Mouse (Mus musculus): ENCODE results near the gene Plekhm1. TPM values are rescaled to one million over a fixed set of nuclear protein-coding genes. Genes with fewer than 3 reads are reported as not detected.
"Not testable (repeated sequence)": the region's sequence is repeated elsewhere in the genome, so short reads cannot be mapped to it uniquely, and the experiment has no call there.

Plekhm1 gene
- polyA plus RNA-seq (2011; ENCODE audit: insufficient read length, low read depth, missing spikeins), result 8.3 and 9.0 TPM in 2 replicates

DNA sequence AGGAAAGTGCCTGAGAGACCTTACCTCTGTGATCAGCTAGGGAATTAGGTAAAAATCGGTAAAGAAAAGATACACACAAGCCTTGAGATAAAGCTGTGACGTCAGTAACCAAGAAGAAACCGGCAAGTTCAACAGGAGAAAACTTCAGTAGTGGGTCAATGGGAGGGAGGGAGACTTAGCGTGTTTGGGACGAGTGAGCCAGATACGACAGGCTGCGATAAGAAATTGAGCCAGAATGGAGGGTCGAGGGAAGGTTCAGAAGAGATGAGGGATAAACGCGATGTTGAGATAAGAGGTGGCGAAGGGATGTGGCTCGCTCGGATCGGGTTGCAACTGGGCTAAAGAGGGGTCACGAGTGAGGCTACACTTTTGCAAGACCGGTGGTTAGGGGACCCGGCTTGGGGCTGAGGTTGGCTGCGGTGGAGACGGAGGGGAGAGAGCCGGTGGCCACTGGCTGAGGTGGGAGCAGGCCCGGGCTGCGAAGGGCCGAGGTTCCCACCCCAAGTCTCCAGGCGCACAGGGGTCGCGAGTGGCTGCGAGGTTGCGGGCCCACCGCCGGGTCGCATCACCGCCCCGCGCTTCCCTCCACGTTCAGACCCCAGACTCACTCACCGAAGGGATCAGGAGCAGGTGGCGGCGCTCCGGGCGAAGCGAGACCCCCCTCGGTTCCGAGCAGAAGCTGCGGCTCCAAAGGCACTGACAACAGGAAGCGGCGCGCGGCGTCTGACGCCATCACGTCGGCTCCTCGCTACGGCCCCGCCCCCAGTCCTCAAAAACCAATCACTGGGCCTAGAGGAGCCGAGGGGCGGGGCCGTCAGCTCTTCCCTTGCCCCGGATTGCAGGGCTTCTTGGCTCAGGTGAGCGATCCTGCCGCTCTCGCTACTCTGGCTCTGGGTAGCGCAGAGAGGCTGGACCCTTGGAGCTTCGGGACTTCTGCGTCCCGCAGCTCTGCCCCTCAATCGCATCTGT is at the start of gene Plekhm1:
TSS of gene Plekhm1 (minus strand) at position 707 of the 969 bp plus-strand sequence.
- TF ChIP-seq POLR2A (IDR thresholded peaks at IDR 0.05; ENCODE audit: low read depth, low read length), result peak; percentile 72
- no peak for TF ChIP-seq CTCF (IDR thresholded peaks at IDR 0.05; ENCODE audit: borderline replicate concordance, insufficient read depth, low read length)
- Histone ChIP-seq H3K27ac (ENCODE audit: insufficient read depth, low read length) (no peak within 1 kb of the TSS), H3K4me3 (ENCODE audit: insufficient read depth, low read length) (peak within 1 kb of the TSS; percentile 95), H3K4me1 (ENCODE audit: control insufficient read depth, insufficient read depth, low read length) (peaks cover 2% of the 10 kb centered on the region; the same call in 1 of the 2 replicates)

DNA sequence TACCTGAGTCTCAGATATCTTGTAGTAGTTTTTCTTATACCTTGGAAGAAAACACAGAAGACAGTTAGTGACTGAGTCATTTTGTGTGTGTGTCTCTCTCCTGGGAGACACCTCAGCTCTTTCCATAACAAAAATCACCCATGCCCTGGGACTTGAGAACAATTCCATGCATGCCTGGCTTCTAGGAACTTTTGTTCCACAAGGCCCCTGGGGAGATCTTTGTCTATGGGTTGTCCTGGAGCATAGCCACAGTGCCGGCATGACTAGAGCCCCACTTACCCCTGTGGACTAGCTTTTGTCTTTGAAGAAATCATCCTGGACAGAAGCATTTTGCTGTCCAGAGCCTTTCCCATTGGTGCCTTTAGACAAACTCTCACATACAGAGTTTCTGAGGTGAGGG is 38.6 kb upstream of the Plekhm1 start:
- H3K27ac ChIP-seq (ENCODE audit: insufficient read depth, low read length); H3K4me1 ChIP-seq (ENCODE audit: control insufficient read depth, insufficient read depth, low read length); H3K4me3 ChIP-seq (ENCODE audit: insufficient read depth, low read length): not testable (repeated sequence)

DNA sequence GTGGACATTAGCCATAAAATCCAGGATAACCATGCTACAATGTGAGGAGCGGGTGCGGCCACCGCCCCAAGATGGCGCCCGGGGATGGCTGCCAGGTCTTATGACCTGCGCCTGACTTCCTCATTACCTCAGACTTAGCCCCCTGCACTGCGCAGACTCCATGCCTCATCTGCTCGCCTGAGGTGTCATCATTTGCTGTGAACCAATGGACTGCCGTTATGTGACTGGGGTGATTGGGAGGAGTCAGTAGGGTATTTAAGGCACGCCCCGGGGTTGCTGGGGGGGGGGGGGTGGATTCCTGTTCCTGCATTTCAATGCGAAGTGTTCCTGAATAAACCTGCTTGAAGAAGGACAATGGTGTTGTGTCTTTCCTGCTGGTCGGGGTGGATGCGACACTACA is 37.2 kb upstream of the Plekhm1 start:
- H3K4me1 ChIP-seq (ENCODE audit: control insufficient read depth, insufficient read depth, low read length); H3K4me3 ChIP-seq (ENCODE audit: insufficient read depth, low read length); H3K27ac ChIP-seq (ENCODE audit: insufficient read depth, low read length): not testable (repeated sequence)

DNA sequence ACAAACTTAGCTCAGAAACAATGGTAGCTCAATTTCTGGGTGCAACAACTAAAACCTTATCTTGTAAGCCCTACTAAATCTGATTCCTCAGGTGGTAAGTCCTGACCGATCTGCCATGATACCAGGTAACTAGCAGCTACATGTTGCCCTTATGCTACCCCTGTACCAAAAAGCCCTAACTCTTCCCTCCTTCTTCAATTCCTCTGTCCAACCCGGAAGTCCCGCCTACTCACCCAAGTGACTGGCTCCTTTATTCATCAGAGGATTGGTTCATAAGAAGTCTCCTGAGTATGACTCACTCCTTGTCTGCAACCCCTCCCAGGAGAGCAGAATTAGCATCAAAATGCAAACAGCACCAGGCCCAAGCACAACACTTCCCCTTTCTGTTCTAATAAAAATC is 31.2 kb upstream of the Plekhm1 start:
- Histone ChIP-seq H3K4me1 (ENCODE audit: control insufficient read depth, insufficient read depth, low read length) (no peaks in the 10 kb centered on the region), H3K4me3 (ENCODE audit: insufficient read depth, low read length) (no peak overlapping the region), H3K27ac (ENCODE audit: insufficient read depth, low read length) (no peak overlapping the region)
- TF ChIP-seq CTCF (IDR thresholded peaks at IDR 0.05; ENCODE audit: borderline replicate concordance, insufficient read depth, low read length), result no peak
- no peak for TF ChIP-seq POLR2A (IDR thresholded peaks at IDR 0.05; ENCODE audit: low read depth, low read length)

DNA sequence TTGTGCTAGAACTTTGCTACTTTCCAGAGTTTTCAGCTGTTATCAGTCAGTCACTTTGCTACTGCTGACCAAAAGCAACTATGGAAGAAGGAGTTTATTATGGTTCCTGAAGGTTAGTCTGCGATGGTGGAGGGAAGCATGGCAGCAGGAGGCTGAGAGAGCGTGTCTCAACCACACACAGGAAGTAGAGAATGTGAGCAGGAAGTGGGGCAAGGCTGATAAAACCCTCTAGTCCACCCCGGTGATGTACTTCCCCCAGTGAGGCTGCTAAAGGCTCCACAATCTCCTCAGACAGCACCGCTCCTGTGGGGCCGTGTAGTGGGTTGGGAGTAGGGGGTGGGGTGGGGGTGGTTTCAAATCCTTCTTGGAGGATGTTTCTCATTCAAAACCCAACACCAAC is 23.8 kb upstream of the Plekhm1 start:
- no peak for TF ChIP-seq POLR2A (IDR thresholded peaks at IDR 0.05; ENCODE audit: low read depth, low read length)
- no peak for TF ChIP-seq CTCF (IDR thresholded peaks at IDR 0.05; ENCODE audit: borderline replicate concordance, insufficient read depth, low read length)
- Histone ChIP-seq H3K27ac (ENCODE audit: insufficient read depth, low read length) (no peak overlapping the region), H3K4me3 (ENCODE audit: insufficient read depth, low read length) (no peak overlapping the region), H3K4me1 (ENCODE audit: control insufficient read depth, insufficient read depth, low read length) (no peaks in the 10 kb centered on the region)

DNA sequence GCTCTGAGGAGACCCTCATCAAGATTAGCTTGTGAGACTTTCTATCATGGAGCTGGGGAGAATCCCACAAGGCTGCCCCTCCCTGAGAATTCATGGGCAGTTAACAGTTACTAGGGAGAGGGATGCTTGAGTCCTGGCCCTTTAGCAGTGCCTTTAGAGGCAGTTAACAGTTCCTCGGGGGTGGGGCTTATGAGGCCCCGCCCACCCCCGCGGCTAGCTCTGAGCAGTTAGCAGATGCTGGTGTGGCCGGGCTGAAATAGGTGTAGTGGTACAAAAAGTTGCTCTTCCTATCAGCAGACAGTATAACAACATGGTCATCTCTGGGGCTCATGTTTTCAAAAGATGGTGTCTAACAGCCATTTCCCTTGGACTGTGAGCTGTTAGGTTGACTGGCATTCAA is 12.5 kb upstream of the Plekhm1 start:
- Histone ChIP-seq H3K4me1 (ENCODE audit: control insufficient read depth, insufficient read depth, low read length) (no peaks in the 10 kb centered on the region), H3K27ac (ENCODE audit: insufficient read depth, low read length) (no peak overlapping the region), H3K4me3 (ENCODE audit: insufficient read depth, low read length) (no peak overlapping the region)
- no peak for TF ChIP-seq CTCF (IDR thresholded peaks at IDR 0.05; ENCODE audit: borderline replicate concordance, insufficient read depth, low read length)
- no peak for TF ChIP-seq POLR2A (IDR thresholded peaks at IDR 0.05; ENCODE audit: low read depth, low read length)

DNA sequence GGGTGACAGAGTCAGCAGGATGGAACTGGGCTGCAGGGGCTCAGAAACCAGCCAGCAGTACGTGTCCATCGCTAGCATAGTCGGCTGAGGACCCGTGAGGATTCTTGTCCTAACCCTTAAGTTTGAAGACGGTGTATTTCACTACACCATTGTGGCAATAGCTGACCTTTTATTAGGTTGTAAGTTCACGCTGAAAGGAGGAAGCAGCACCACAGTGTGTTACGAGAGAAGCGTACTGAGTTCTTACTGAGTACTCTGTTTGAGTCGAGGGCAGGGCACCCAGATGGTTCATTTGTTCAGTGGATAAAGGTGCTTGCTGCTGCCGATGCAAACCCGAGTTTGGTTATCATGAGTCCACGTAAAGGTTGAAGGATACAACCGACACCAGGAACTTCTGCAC is 7.2 kb upstream of the Plekhm1 start:
- TF ChIP-seq POLR2A (IDR thresholded peaks at IDR 0.05; ENCODE audit: low read depth, low read length), result no peak
- no peak for TF ChIP-seq CTCF (IDR thresholded peaks at IDR 0.05; ENCODE audit: borderline replicate concordance, insufficient read depth, low read length)
- Histone ChIP-seq H3K27ac (ENCODE audit: insufficient read depth, low read length) (no peak overlapping the region), H3K4me1 (ENCODE audit: control insufficient read depth, insufficient read depth, low read length) (no peaks in the 10 kb centered on the region), H3K4me3 (ENCODE audit: insufficient read depth, low read length) (no peak overlapping the region)

DNA sequence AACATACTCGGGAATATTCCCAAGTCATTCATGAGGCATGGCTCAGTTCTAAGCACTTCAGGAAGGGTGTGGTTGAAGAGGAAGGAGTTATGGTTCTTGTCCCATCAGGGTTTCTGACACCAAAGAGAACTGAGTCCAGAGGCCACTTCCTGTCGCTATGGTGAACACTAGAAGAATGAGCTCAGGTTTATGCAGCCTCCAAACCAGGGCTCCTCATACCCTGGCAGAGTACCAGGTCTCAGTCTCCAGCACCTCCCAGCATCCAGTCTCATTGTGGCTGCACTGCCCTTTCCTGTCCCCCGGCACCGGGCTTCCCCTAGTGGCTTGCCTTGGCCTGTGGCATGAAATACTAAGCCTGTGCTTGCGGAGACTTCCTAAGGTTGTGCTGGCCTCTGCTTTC is 6.7 kb upstream of the Plekhm1 start:
- Histone ChIP-seq H3K27ac (ENCODE audit: insufficient read depth, low read length) (no peak overlapping the region), H3K4me1 (ENCODE audit: control insufficient read depth, insufficient read depth, low read length) (no peaks in the 10 kb centered on the region), H3K4me3 (ENCODE audit: insufficient read depth, low read length) (no peak overlapping the region)
- TF ChIP-seq POLR2A (IDR thresholded peaks at IDR 0.05; ENCODE audit: low read depth, low read length), result no peak
- no peak for TF ChIP-seq CTCF (IDR thresholded peaks at IDR 0.05; ENCODE audit: borderline replicate concordance, insufficient read depth, low read length)

DNA sequence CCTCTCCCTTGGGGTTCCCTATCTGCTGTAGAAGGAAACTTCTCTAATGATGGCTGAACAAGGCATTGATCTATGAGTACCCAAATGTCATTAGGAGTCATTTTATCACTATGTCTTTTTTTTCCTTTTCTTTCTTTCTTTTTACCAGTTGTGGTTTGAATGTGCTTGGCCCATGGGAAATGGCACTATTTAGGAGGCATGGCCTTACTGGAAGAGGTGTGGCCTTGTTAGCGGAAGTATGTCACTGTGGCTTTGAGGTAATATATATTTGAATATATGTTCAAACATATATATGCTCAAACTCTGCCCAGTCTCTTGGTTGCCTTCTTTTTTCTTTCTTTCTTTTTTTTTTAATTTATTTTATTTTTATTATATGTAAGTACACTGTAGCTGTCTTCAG is 1.0 kb upstream of the Plekhm1 start:
- TF ChIP-seq CTCF (IDR thresholded peaks at IDR 0.05; ENCODE audit: borderline replicate concordance, insufficient read depth, low read length) (no peak), POLR2A (IDR thresholded peaks at IDR 0.05; ENCODE audit: low read depth, low read length) (no peak)
- Histone ChIP-seq H3K4me3 (ENCODE audit: insufficient read depth, low read length) (no peak overlapping the region), H3K27ac (ENCODE audit: insufficient read depth, low read length) (no peak overlapping the region), H3K4me1 (ENCODE audit: control insufficient read depth, insufficient read depth, low read length) (peaks cover 2% of the 10 kb centered on the region; the same call in 1 of the 2 replicates)

DNA sequence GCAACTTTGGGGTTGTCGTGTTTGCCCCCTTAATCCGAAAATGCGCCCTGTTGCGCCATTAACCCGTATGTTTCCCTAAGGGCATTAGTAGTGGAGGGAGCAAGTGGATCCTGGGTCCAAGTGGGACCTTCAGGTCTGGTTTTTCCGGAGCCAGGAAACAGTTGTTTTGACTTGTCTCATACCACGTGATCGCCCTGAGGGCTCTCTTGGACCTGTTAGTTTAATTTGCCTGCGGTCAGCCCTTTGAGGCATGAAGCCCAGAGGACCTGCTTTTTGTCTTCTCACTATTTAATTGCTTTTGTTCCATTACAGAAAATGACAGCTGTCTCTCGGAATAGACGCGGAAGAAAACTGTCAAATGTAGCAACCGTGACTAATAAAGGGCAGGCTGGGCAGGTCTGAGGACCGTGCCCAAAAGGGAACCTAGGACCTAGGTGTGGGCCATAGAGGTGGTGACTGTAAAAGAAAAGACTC is 500 bp upstream of the Plekhm1 start:
- no peak for TF ChIP-seq CTCF (IDR thresholded peaks at IDR 0.05; ENCODE audit: borderline replicate concordance, insufficient read depth, low read length)
- TF ChIP-seq POLR2A (IDR thresholded peaks at IDR 0.05; ENCODE audit: low read depth, low read length), result no peak
- peaks cover 2% of the 10 kb centered on the region; the same call in 1 of the 2 replicates for H3K4me1 ChIP-seq (ENCODE audit: control insufficient read depth, insufficient read depth, low read length)
- no peak overlapping the region for H3K27ac ChIP-seq (ENCODE audit: insufficient read depth, low read length)
- H3K4me3 ChIP-seq (ENCODE audit: insufficient read depth, low read length), result peak overlapping the region; percentile 55

All from embryonic fibroblast, embryonic 13.5 days (primary cell).